Mouse (Mus musculus): ENCODE measurements around the gene Inpp4a.

- TF ChIP-seq CTCF (conservative IDR thresholded peaks at IDR 0.05; ENCODE audit: low read length) (no peak), NANOG (IDR thresholded peaks at IDR 0.05; ENCODE audit: borderline replicate concordance, low read length) (no peak)
These were observed 136.8 kb downstream of the Inpp4a start for GRCm38 (mm10) chr1:37436419-37436818.
